Mouse (Mus musculus): ENCODE results near the gene Cacna1d. TPM values are rescaled to one million over a fixed set of nuclear protein-coding genes. Genes with fewer than 3 reads are reported as not detected.

The Cacna1d gene
- total and polyA plus RNA-seq, 3 experiments, result 0.04 to 0.66 (median 0.08) TPM

DNA sequence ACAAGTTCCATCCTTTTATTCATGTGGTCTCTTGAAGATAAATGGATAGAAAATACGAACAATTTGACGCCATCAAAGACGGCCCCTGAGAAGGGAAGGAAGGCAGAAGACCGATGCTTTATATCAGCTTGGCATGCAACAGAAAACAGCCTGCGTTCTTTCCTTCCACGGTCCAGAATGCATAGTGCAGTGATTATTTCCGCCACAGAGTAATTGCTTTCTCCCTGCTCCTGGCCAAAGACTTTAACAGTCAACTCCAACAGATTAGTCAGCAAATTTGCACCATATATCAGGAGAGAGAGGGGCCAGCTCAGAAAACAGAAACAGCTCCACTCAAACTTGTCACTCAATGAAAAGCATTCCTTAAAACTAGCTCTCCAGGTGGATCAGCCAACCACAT is 71.8 kb downstream of the Cacna1d start:
- H3K4me1 ChIP-seq (ENCODE audit: control insufficient read depth in 1 of 2, insufficient read depth in 2 of 2), result no peaks in the 10 kb centered on the region
- H3K9ac ChIP-seq (ENCODE audit: insufficient read depth, low read depth), result no peak overlapping the region
- no peaks in the 10 kb centered on the region for H3K9me3 ChIP-seq (replicated peaks; ENCODE audit: low read length)
- H3K27me3 ChIP-seq (replicated peaks), result no peaks in the 10 kb centered on the region
- in situ Hi-C loops (cut with MboI; ENCODE audit: low pct_ligation_motif_present, low pct_unique_long_range_greater_than_20kb, low sequenced_read_pairs) (no loop called here), dilution Hi-C loops (cut with MboI; ENCODE audit: extremely low pct_ligation_motif_present, extremely low pct_unique_long_range_greater_than_20kb, low sequenced_read_pairs) (no loop called here)
- no peak for TF ChIP-seq ZNF384 (IDR thresholded peaks at IDR 0.05; ENCODE audit: low read depth, low read length)
- no peak for TF ChIP-seq PAX5 (IDR thresholded peaks at IDR 0.05; ENCODE audit: low read length)
- no peak for TF ChIP-seq MXI1 (IDR thresholded peaks at IDR 0.05; ENCODE audit: low read depth, low read length)
- no peak for TF ChIP-seq ETS1 (conservative IDR thresholded peaks at IDR 0.05; ENCODE audit: low read depth, low read length)
- TF ChIP-seq ELF1 (IDR thresholded peaks at IDR 0.05; ENCODE audit: low read depth, low read length), result no peak
- no peak for TF ChIP-seq HCFC1 (IDR thresholded peaks at IDR 0.05; ENCODE audit: low read depth, low read length)
- TF ChIP-seq POLR2A (IDR thresholded peaks at IDR 0.05; ENCODE audit: low read depth, low read length), result no peak
- TF ChIP-seq USF1 (IDR thresholded peaks at IDR 0.05; ENCODE audit: low read depth, low read length), result no peak
- TF ChIP-seq MAX (IDR thresholded peaks at IDR 0.05; ENCODE audit: low read length), result no peak
- TF ChIP-seq RCOR1 (conservative IDR thresholded peaks at IDR 0.05; ENCODE audit: low read depth, low read length), result no peak
- TF ChIP-seq GABPA (IDR thresholded peaks at IDR 0.05; ENCODE audit: insufficient replicate concordance, low read depth, low read length), result no peak
- TF ChIP-seq SIN3A (IDR thresholded peaks at IDR 0.05; ENCODE audit: low read length), result no peak
- no peak for TF ChIP-seq E2F4 (IDR thresholded peaks at IDR 0.05; ENCODE audit: insufficient replicate concordance, low read depth, low read length)
- no peaks in the 10 kb centered on the region for H3K36me3 ChIP-seq (replicated peaks in 1 of 2; ENCODE audit: control insufficient read depth in 1 of 2, insufficient read depth in 1 of 2, low read length in 1 of 2)
- no peak overlapping the region for H3K27ac ChIP-seq (ENCODE audit: insufficient read depth, low read depth)
- no peak overlapping the region for H3K4me3 ChIP-seq (replicated peaks in 1 of 3; ENCODE audit: low read depth in 2 of 3, low read length in 2 of 3, poor library complexity in 1 of 3)
- DNase-seq (ENCODE audit: extremely low read depth), result no peak
- no peak overlapping the region for H3K4me2 ChIP-seq (ENCODE audit: insufficient read depth, low read depth, poor library complexity, severe bottlenecking)
- no peaks in the 10 kb centered on the region for H3K79me2 ChIP-seq (replicated peaks; ENCODE audit: control insufficient read depth, extremely low read depth, insufficient read depth, poor library complexity, severe bottlenecking)

DNA sequence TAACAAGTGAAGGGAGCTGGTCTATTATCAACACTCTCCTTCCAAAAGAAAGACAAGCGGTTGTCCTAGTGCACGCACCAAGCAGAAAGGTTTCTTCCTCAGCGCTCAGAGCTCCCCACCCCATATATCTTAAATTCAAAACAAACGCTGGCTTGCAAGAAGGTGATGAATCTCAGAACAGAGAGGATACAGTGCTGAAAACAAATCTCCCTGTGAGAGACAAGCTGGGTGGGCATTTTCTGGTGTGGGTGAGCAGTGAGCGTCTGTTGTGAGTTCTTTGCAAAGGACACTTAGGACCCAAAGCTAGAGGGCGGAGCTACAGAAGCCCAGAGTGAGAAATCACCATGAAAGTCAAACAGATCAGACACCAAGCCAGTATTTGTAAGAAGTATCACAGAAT is 72.2 kb downstream of the Cacna1d start:
- dilution Hi-C loops (cut with MboI; ENCODE audit: extremely low pct_ligation_motif_present, extremely low pct_unique_long_range_greater_than_20kb, low sequenced_read_pairs), result no loop called here
- Histone ChIP-seq H3K4me1 (ENCODE audit: control insufficient read depth in 1 of 2, insufficient read depth in 2 of 2) (no peaks in the 10 kb centered on the region), H3K4me2 (ENCODE audit: insufficient read depth, low read depth, poor library complexity, severe bottlenecking) (no peak overlapping the region), H3K9ac (ENCODE audit: insufficient read depth, low read depth) (no peak overlapping the region), H3K27ac (ENCODE audit: insufficient read depth, low read depth) (no peak overlapping the region), H3K27me3 (replicated peaks) (no peaks in the 10 kb centered on the region), H3K36me3 (replicated peaks in 1 of 2; ENCODE audit: control insufficient read depth in 1 of 2, insufficient read depth in 1 of 2, low read length in 1 of 2) (no peaks in the 10 kb centered on the region), H3K79me2 (replicated peaks; ENCODE audit: control insufficient read depth, extremely low read depth, insufficient read depth, poor library complexity, severe bottlenecking) (no peaks in the 10 kb centered on the region), H3K9me3 (replicated peaks; ENCODE audit: low read length) (no peaks in the 10 kb centered on the region), H3K4me3 (replicated peaks in 1 of 3; ENCODE audit: low read depth in 2 of 3, low read length in 2 of 3, poor library complexity in 1 of 3) (no peak overlapping the region)
- TF ChIP-seq CHD1 (IDR thresholded peaks at IDR 0.05; ENCODE audit: low read depth, low read length) (no peak), MXI1 (IDR thresholded peaks at IDR 0.05; ENCODE audit: low read depth, low read length) (no peak), SIN3A (IDR thresholded peaks at IDR 0.05; ENCODE audit: low read length) (no peak), KAT2A (IDR thresholded peaks at IDR 0.05; ENCODE audit: insufficient replicate concordance, low read length) (no peak), MEF2A (IDR thresholded peaks at IDR 0.05; ENCODE audit: borderline replicate concordance, low read depth, low read length) (no peak), SMC3 (IDR thresholded peaks at IDR 0.05; ENCODE audit: low read depth, low read length) (no peak), ZC3H11A (IDR thresholded peaks at IDR 0.05; ENCODE audit: low read depth, low read length) (no peak)
- in situ Hi-C loops (cut with MboI; ENCODE audit: low pct_ligation_motif_present, low pct_unique_long_range_greater_than_20kb, low sequenced_read_pairs), result no loop called here
- DNase-seq (ENCODE audit: extremely low read depth), result no peak

Data from CH12.LX (cell line).